ENCODE assay signal across 11 mouse cellular contexts in the genomic region with DNA sequence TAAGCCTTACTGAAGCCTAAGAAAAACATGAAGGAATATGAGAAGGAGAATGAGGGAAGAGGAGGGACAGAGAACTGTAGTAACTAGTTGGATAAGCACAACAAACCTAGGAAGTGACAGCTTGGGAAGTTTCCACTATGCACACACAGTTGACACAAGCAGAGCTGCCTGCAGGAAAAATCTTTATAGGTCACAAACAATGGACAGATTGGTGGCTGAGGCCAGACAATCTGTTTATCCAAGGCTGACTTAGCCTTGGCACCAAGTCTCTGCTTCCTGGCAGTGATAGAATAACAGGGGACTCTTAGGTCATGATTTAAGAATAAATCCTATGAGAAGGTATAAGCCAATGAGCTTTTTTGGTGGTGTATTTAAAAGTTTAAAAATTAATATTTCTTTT. TPM values are rescaled to one million over a fixed set of nuclear protein-coding genes. Genes with fewer than 3 reads are reported as not detected.
A peak's percentile ranks its signal among the peaks of the same experiment; 100 is the strongest.
DNase-seq lines count a peak whose midpoint lies in the region; ATAC-seq and TF ChIP-seq lines count a peak whose summit lies in the region.
"Had no signal": no experiment of that assay in that cellular context is flagged by ENCODE, and none has a peak within 500 bp of the region (broad histone marks: within the 10 kb centered on the region; RNA-seq: fewer than 3 reads in every experiment).

No protein-coding gene starts in this region.

- ATAC-seq in midbrain, postnatal 0 days (ENCODE audit: low FRiP score) = no peak
- ATAC-seq in midbrain, embryonic 13.5 days = no peak
- peak; percentile 79 for ATAC-seq in heart, postnatal 0 days (ENCODE audit: insufficient read depth, low read depth)

- no peak overlapping the region for H3K27ac ChIP-seq in midbrain, postnatal 0 days (ENCODE audit: low read depth, low read length)
- H3K27ac ChIP-seq in midbrain, embryonic 13.5 days = no peak overlapping the region
- H3K27ac ChIP-seq in heart, postnatal 0 days (ENCODE audit: low read depth) = peak overlapping the region; percentile 67
- no peak overlapping the region for H3K27ac ChIP-seq in layer of hippocampus, adult 2 months
- H3K27ac ChIP-seq: hindbrain, embryonic 10.5 days had no signal

- TF ChIP-seq EP300 in heart, postnatal 0 days (IDR thresholded peaks at IDR 0.05; ENCODE audit: low read depth) = no peak

- no peak overlapping the region for H3K4me3 ChIP-seq in midbrain, postnatal 0 days (ENCODE audit: low read depth, low read length)
- no peak overlapping the region for H3K4me3 ChIP-seq in midbrain, embryonic 13.5 days (replicated peaks)
- no peak overlapping the region for H3K4me3 ChIP-seq in heart, postnatal 0 days (ENCODE audit: low read depth, low read length)
- H3K4me3 ChIP-seq in layer of hippocampus, adult 2 months = no peak overlapping the region
- H3K4me3 ChIP-seq: hindbrain, embryonic 10.5 days had no signal

- no peak overlapping the region for H3K9ac ChIP-seq in midbrain, postnatal 0 days (replicated peaks; ENCODE audit: low read length, poor library complexity, severe bottlenecking)
- no peak overlapping the region for H3K9ac ChIP-seq in midbrain, embryonic 13.5 days (replicated peaks)
- H3K9ac ChIP-seq in heart, postnatal 0 days (replicated peaks; ENCODE audit: low read depth, low read length) = no peak overlapping the region

- H3K27me3 ChIP-seq in midbrain, postnatal 0 days (ENCODE audit: insufficient read depth, low read length) = no peaks in the 10 kb centered on the region
- no peaks in the 10 kb centered on the region for H3K27me3 ChIP-seq in midbrain, embryonic 13.5 days
- H3K27me3 ChIP-seq in heart, postnatal 0 days (ENCODE audit: control insufficient read depth, insufficient read depth, low read length) = no peaks in the 10 kb centered on the region

- no peaks in the 10 kb centered on the region for H3K36me3 ChIP-seq in midbrain, postnatal 0 days (ENCODE audit: insufficient read depth, low read length)
- H3K36me3 ChIP-seq in midbrain, embryonic 13.5 days = no peaks in the 10 kb centered on the region
- H3K36me3 ChIP-seq in heart, postnatal 0 days (replicated peaks; ENCODE audit: control insufficient read depth, insufficient read depth, low read length) = no peaks in the 10 kb centered on the region
- H3K36me3 ChIP-seq: hindbrain, embryonic 10.5 days had no signal

- H3K4me1 ChIP-seq in midbrain, postnatal 0 days (ENCODE audit: insufficient read depth, low read length) = no peaks in the 10 kb centered on the region
- no peaks in the 10 kb centered on the region for H3K4me1 ChIP-seq in midbrain, embryonic 13.5 days (replicated peaks)
- no peaks in the 10 kb centered on the region for H3K4me1 ChIP-seq in heart, postnatal 0 days (ENCODE audit: control insufficient read depth, insufficient read depth)
- H3K4me1 ChIP-seq: hindbrain, embryonic 10.5 days had no signal

- no peak for TF ChIP-seq CTCF in midbrain, postnatal 0 days (IDR thresholded peaks at IDR 0.05)
- TF ChIP-seq CTCF in heart, postnatal 0 days (IDR thresholded peaks at IDR 0.05; ENCODE audit: low read depth) = no peak
- TF ChIP-seq CTCF in layer of hippocampus, adult 2 months (conservative IDR thresholded peaks at IDR 0.05) = no peak

- H3K4me2 ChIP-seq in midbrain, postnatal 0 days (ENCODE audit: low read depth, low read length, poor library complexity, severe bottlenecking) = no peak overlapping the region
- no peak overlapping the region for H3K4me2 ChIP-seq in midbrain, embryonic 13.5 days (replicated peaks)
- no peak overlapping the region for H3K4me2 ChIP-seq in heart, postnatal 0 days (ENCODE audit: low read depth, low read length)

- H3K9me3 ChIP-seq in midbrain, postnatal 0 days (ENCODE audit: low read length) = no peaks in the 10 kb centered on the region
- H3K9me3 ChIP-seq in midbrain, embryonic 13.5 days = no peaks in the 10 kb centered on the region
- H3K9me3 ChIP-seq in heart, postnatal 0 days (replicated peaks; ENCODE audit: control insufficient read depth, low read length) = no peaks in the 10 kb centered on the region
- H3K9me3 ChIP-seq: hindbrain, embryonic 10.5 days had no signal

- peak; percentile 65 for DNase-seq in midbrain, postnatal 0 days (ENCODE audit: low spot score)
- peak; percentile 97 for DNase-seq in cerebellum, adult 9-10 months
- peak; percentile 45 for DNase-seq in heart, postnatal 0 days (ENCODE audit: low spot score)
- DNase-seq in retina, postnatal 1 day = peak; percentile 64
- DNase-seq in right cerebral cortex, adult 2 months (ENCODE audit: low spot score in 2 of 2) = no peak
- no peak for DNase-seq in layer of hippocampus, postnatal 14 days (ENCODE audit: low spot score in 2 of 2)
- DNase-seq in layer of hippocampus, adult 2 months (ENCODE audit: low spot score in 2 of 2) = no peak
- DNase-seq: kidney, postnatal 14 days had no signal

RNA-seq across cellular contexts. Expression of gene Gap43, which starts 20.6 kb away (rescaled TPM):
- total RNA-seq in midbrain, postnatal 0 days (2014; rRNA removed) = 874 and 1,101 TPM in 2 replicates
- 2,398 and 2,505 TPM in 2 replicates for polyA plus RNA-seq in midbrain, postnatal 0 days (2015; fragmentation: Nextera tagmentation; extraction: Ambion mirVana)
- polyA plus RNA-seq in midbrain, embryonic 13.5 days (2015; fragmentation: Nextera tagmentation; extraction: Ambion mirVana) = 875 and 991 TPM in 2 replicates
- 3.4 and 5.6 TPM in 2 replicates for total RNA-seq in heart, postnatal 0 days (2014; rRNA removed; ENCODE audit: low replicate concordance)
- polyA plus RNA-seq in heart, postnatal 0 days (2015; fragmentation: Nextera tagmentation; extraction: Ambion mirVana) = 6.7 and 7.9 TPM in 2 replicates
- 100 to 1,000 TPM; 432 to 438 TPM for total RNA-seq in layer of hippocampus, postnatal 14 days (2021)
- 100 to 1,000 TPM; 198 to 210 TPM for total RNA-seq in layer of hippocampus, adult 2 months (2021)
- total RNA-seq: common myeloid progenitor, adult 5-6 weeks had no signal

Comparison
In these comparisons a context has a peak if more than half of its experiments do, and no peak if none do; other contexts are left out.
1. DNase-seq: peak in midbrain, postnatal 0 days (single experiment), cerebellum, adult 9-10 months (single experiment), heart, postnatal 0 days (single experiment) and retina, postnatal 1 day (single experiment); none in right cerebral cortex, adult 2 months (0 of 2), layer of hippocampus, postnatal 14 days (0 of 2) and layer of hippocampus, adult 2 months (0 of 2).
2. RNA of gene Gap43, which starts 20.6 kb away (total RNA-seq): 874 to 1,101 TPM in midbrain, postnatal 0 days, 432 to 438 TPM in layer of hippocampus, postnatal 14 days and 198 to 210 TPM in layer of hippocampus, adult 2 months; 3.4 to 5.6 TPM in heart, postnatal 0 days; every median in the first group is over 10 times any median in the second.